Mouse (Mus musculus) forebrain, embryonic 14.5 days (tissue): ENCODE results near the gene Relb. TPM values are rescaled to one million over a fixed set of nuclear protein-coding genes. Genes with fewer than 3 reads are reported as not detected.

Source experiments
- ATAC-seq: fragments of 200-750 bp; cut with Nextera tagmentation; 2 replicates; pipeline ENCODE4 v1.8.0; 2017; ENCODE audit warnings: mild to moderate bottlenecking, moderate library complexity
- DNase-seq: peaks from one replicate; pipeline ENCODE4 v3.0.0-alpha.2; 2015; ENCODE audit warnings: low spot score
- H3K27ac ChIP-seq: fragments of 300-500 bp; sonication (generic); 2 replicates; pipeline ENCODE4 v1.5.1; 2014; ENCODE audit warnings: low read depth, mild to moderate bottlenecking, control low read depth, low read length, moderate library complexity
- H3K27me3 ChIP-seq: fragments of 300-500 bp; sonication (generic); replicated peaks from 2 replicates; pipeline ENCODE4 v1.6.1; 2014; ENCODE audit warnings: low read length, control low read depth, mixed read lengths; ENCODE audit not compliant: control insufficient read depth, insufficient read depth
- H3K36me3 ChIP-seq: fragments of 300-500 bp; sonication (generic); 2 replicates; pipeline ENCODE4 v1.6.1; 2014; ENCODE audit warnings: low read length, control low read depth; ENCODE audit not compliant: control insufficient read depth, insufficient read depth
- H3K4me1 ChIP-seq: fragments of 300-500 bp; sonication (generic); 2 replicates; pipeline ENCODE4 v1.6.1; 2014; ENCODE audit warnings: antibody characterized with exemption, low read length, control low read depth; ENCODE audit not compliant: control insufficient read depth, insufficient read depth
- H3K4me2 ChIP-seq: fragments of 300-500 bp; sonication (generic); 2 replicates; pipeline ENCODE4 v1.6.1; 2014; ENCODE audit warnings: mild to moderate bottlenecking, control low read depth, low read length
- H3K4me3 ChIP-seq: fragments of 300-500 bp; sonication (generic); 2 replicates; pipeline ENCODE4 v1.5.1; 2014; ENCODE audit warnings: low read depth, low read length, control low read depth
- H3K9ac ChIP-seq: fragments of 300-500 bp; sonication (generic); 2 replicates; pipeline ENCODE4 v1.6.1; 2014; ENCODE audit warnings: mild to moderate bottlenecking, low read length, control low read depth, moderate library complexity
- H3K9me3 ChIP-seq: fragments of 300-500 bp; sonication (generic); replicated peaks from 2 replicates; pipeline ENCODE4 v1.6.1; 2016; ENCODE audit warnings: low read length, control low read depth, mixed read lengths; ENCODE audit not compliant: control insufficient read depth
- WGBS: fragments of 180-500 bp; shearing (Covaris S2); extraction: QIAGEN DNeasy Blood & Tissue Kit; methylation state at CpG from one replicate; pipeline ENCODE4 v1.1.7; 2014; 5-methylcytosine and 5-hydroxymethylcytosine counted together
- polyA plus RNA-seq: library from polyadenylated mRNA; unstranded; fragments of >200 nt; fragmentation: Nextera tagmentation; extraction: Ambion mirVana; gene quantifications from 2 replicates; pipeline ENCODE4 v1.2.1, GENCODE M21; 2014

Gene Relb
- polyA plus RNA-seq, 1 experiment from 2014 or later = 3.0 TPM

DNA sequence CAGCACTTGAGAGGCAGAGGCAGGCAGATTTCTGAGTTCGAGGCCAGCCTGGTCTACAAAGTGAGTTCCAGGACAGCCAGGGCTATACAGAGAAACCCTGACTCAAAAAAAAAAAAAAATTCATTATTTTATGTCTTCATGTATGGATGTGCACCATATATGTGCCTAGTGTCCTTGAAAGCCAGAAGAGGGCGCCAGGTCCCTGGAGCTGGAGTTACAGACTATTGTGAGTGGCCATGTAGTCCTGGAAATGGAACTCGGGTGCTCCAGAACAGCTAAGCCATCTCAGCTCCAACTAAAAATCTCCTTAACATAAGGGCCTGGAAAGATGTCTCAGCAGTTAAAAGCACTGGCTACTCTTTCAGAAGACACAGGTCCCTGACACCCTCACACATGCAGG, 37.5 kb upstream of the Relb start:
- Histone ChIP-seq H3K9me3 (no peaks in the 10 kb centered on the region), H3K4me2 (no peak overlapping the region), H3K4me1 (peaks cover 12% of the 10 kb centered on the region), H3K36me3 (0 out of 2 replicates have a peak, but pooled peaks cover 8% of the 10 kb centered on the region), H3K9ac (no peak overlapping the region), H3K27me3 (no peaks in the 10 kb centered on the region), H3K4me3 (no peak overlapping the region), H3K27ac (no peak overlapping the region)
- DNase-seq (no peak), ATAC-seq (no peak)
- 70% methylated on average over 3 of the region's 3 CpGs for WGBS

DNA sequence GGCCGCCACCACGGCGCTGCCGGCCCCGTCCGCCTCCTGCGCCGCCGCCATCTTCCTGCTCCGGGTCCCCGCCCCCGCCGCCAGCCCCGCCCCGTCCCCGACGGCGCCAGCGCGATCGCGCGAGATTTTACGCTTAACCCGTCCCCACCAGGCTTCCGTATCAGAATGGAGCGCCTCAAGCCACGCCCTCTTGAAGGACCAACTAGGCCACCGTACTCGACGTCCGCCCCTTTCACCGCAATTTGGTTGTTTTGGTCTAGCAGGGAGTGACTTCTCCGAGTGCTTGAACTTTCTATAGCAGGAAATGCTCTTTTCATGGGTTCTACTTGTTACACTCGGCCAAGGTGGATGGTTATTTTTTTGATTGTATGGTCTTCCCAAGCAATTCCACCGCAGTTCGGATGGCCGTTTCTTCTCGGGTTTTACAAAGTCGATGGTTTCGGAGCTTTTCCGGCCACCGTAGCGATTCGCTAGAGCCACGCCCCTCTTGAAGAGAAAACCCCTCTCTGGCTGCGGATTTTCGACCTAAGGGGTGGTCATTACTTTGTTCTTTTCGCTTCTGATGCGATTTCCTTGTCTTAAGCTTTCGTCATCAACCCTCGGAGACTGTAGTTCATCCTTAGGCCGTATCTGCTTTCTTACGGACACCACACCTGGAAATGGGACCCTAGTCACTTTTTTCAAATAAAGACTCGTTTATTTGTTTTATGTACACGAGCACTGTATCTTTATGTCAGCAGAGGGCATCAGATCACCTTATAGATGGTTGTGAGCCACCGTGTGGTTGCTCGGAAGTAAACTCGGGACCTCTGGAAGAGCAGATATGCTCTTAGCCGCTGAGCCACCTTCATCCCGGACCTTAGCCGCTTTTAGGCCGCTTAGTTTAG, 36.0 kb upstream of the Relb start, which contains the start of gene Clptm1:
TSS of gene Clptm1 (minus strand) at position 79 of the 887 bp plus-strand sequence.
- Histone ChIP-seq H3K9me3 (no peaks in the 10 kb centered on the region), H3K4me3 (peak within 1 kb of the TSS; percentile 100), H3K9ac (peak within 1 kb of the TSS; percentile 98), H3K27ac (peak within 1 kb of the TSS; percentile 84), H3K27me3 (no peaks in the 10 kb centered on the region), H3K36me3 (peaks cover 15% of the 10 kb centered on the region), H3K4me1 (peaks cover 12% of the 10 kb centered on the region), H3K4me2 (peak within 1 kb of the TSS; percentile 92)
- under 1% methylated on average over 62 of the region's 63 CpGs for WGBS
- ATAC-seq (peak; percentile 90), DNase-seq (peak; percentile 99)

DNA sequence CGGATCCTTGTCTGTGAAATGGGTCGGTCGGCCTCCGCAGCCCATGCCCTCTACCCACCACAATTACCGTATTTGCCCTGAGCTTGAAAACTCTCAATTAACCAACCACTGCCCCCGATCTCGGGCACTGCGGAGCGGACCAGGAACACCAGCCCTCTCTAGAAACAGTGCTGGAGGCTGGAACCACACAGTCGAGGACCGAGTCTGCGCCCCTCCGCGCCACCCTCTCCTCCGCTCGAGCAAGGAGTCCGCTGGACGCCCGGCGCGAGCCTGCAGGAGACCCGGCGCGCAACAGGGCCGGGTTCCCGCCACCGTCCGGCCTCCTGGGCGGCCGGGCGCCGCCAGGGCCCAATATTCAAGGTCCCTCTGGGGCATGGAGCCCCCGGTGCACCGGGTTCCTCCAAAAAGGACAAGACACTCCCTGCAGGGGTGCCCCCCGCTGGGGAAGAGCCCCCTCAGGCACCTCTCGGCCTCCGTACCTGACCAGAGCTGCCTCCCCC, 35.3 kb upstream of the Relb start:
- DNase-seq (no peak), ATAC-seq (peak; percentile 52; the same call in 1 of the 2 replicates)
- no peaks in the 10 kb centered on the region for H3K9me3 ChIP-seq
- H3K9ac ChIP-seq = peak overlapping the region; percentile 98
- peak overlapping the region; percentile 58; the same call in 1 of the 2 replicates for H3K27ac ChIP-seq
- peaks cover 12% of the 10 kb centered on the region for H3K4me1 ChIP-seq
- peaks cover 22% of the 10 kb centered on the region for H3K36me3 ChIP-seq
- H3K27me3 ChIP-seq = no peaks in the 10 kb centered on the region
- H3K4me3 ChIP-seq = peak overlapping the region; percentile 100
- H3K4me2 ChIP-seq = peak overlapping the region; percentile 92
- under 1% methylated on average over 37 of the region's 37 CpGs for WGBS

DNA sequence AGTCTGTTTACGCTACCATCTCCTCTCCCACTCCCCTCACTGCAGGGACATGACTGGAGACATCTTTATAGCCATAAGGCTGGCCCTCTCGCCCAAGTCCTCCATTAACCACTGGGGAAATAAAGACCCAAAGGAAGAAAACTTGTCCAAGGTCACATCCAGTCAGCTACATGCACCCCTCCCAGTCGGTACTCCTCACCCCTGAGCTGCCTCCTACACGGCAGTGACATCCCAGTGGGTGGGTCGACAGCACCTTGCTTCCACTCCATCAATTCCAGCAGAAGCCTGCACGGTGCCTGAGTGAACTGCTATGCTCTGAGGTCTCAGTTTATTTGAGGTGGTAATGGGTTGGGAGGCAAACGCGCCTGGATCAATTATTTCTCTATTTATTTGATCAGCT, 34.7 kb upstream of the Relb start:
- H3K4me1 ChIP-seq = peaks cover 12% of the 10 kb centered on the region
- H3K4me3 ChIP-seq = peak overlapping the region; percentile 100
- peak overlapping the region; percentile 92 for H3K4me2 ChIP-seq
- no peak for ATAC-seq
- 25% methylated on average over 8 of the region's 8 CpGs for WGBS
- H3K9me3 ChIP-seq = no peaks in the 10 kb centered on the region
- no peak overlapping the region for H3K27ac ChIP-seq
- DNase-seq = no peak
- no peaks in the 10 kb centered on the region for H3K27me3 ChIP-seq
- peaks cover 23% of the 10 kb centered on the region for H3K36me3 ChIP-seq
- peak overlapping the region; percentile 98 for H3K9ac ChIP-seq

DNA sequence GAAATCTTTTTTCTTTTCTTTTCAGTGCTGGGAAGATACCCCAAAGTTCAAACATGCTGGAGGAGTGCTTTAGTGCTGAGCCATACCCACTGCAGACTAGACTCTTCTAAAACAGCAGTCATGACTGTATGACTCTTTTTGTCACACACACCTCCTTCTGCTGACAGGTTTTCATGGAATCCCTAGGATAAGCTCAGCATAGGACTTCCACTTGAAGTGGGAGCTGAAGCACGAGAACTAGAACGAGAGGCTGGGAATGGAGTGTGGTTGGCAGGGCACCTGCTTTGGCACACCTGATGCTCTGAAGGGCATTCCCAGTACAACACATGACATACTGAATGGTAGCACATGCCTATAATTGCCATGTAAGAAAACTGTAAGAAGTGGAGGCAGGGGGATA, 23.4 kb upstream of the Relb start:
- no peaks in the 10 kb centered on the region for H3K9me3 ChIP-seq
- no peak overlapping the region for H3K27ac ChIP-seq
- H3K4me2 ChIP-seq = no peak overlapping the region
- H3K4me1 ChIP-seq = no peaks in the 10 kb centered on the region
- H3K27me3 ChIP-seq = no peaks in the 10 kb centered on the region
- peaks cover 73% of the 10 kb centered on the region for H3K36me3 ChIP-seq
- H3K4me3 ChIP-seq = no peak overlapping the region
- ATAC-seq (no peak), DNase-seq (no peak)
- H3K9ac ChIP-seq = no peak overlapping the region
- WGBS = 100% methylated on average over 2 of the region's 2 CpGs

DNA sequence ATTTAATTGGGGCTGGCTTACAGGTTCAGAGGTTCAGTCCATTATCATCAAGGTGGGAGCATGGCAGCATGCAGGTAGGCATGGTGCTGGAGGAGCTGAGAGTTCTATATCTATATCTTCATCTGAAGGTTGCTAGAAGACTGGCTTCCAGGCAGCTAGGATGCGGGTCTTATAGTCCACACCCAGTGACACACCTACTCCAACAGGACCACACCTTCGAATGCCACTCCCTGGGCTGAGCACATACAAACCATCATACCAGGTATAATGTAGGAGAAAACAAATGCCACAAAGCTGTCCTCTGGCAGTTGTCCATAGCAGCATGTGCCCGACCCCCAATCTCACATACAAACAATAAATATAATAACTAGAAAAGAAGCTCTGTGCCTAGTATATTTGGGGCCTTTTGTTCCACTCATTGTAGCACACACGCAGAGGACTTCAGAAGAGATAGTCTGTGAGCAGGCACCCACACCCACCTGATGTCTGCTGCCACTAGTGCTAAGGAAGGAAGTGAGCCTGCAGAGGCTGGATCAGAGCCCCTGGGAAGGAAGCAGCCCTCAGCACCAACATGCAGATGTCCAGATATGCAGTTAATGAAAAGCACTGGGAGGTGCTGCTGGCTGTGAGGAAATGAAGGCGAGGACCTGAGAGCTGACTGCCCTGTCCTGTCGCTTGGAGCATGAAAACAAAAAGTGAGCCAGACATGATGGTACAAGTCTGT, 22.0 kb upstream of the Relb start:
- H3K36me3 ChIP-seq = peaks cover 75% of the 10 kb centered on the region
- H3K4me3 ChIP-seq = no peak overlapping the region

DNA sequence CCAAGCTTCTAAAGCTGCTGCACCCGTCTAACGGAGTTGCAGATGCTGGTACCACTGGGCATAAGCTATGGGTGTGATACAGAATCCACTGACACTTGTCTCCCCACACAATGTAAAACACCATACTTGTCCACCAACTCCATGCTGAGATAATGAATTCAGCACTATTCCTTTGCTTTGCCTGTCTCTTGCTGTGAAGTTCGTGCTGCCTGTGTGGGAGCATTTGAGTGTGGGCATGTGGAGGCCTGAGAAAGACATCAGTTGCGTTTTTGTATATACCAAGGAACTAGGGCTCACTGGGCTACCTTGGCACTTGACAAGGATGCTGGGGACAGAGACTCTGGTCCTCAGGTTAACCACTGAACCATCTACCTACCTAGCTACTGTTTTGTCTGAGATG, 12.0 kb upstream of the Relb start:
- peaks cover 95% of the 10 kb centered on the region for H3K36me3 ChIP-seq
- H3K9me3 ChIP-seq = no peaks in the 10 kb centered on the region
- H3K4me2 ChIP-seq = no peak overlapping the region
- no peaks in the 10 kb centered on the region for H3K4me1 ChIP-seq
- no peak for DNase-seq
- WGBS = 95% methylated on average over 4 of the region's 4 CpGs
- no peak overlapping the region for H3K4me3 ChIP-seq
- no peak for ATAC-seq
- H3K27me3 ChIP-seq = no peaks in the 10 kb centered on the region
- H3K9ac ChIP-seq = no peak overlapping the region
- H3K27ac ChIP-seq = no peak overlapping the region

More for the DNA sequence above, 22.0 kb upstream of the Relb start:
- no peak overlapping the region for H3K9ac ChIP-seq
- H3K27ac ChIP-seq = no peak overlapping the region
- no peaks in the 10 kb centered on the region for H3K4me1 ChIP-seq
- H3K4me2 ChIP-seq = no peak overlapping the region
- DNase-seq (no peak), ATAC-seq (no peak)
- no peaks in the 10 kb centered on the region for H3K9me3 ChIP-seq
- no peaks in the 10 kb centered on the region for H3K27me3 ChIP-seq
- 95% methylated on average over 6 of the region's 6 CpGs for WGBS

DNA sequence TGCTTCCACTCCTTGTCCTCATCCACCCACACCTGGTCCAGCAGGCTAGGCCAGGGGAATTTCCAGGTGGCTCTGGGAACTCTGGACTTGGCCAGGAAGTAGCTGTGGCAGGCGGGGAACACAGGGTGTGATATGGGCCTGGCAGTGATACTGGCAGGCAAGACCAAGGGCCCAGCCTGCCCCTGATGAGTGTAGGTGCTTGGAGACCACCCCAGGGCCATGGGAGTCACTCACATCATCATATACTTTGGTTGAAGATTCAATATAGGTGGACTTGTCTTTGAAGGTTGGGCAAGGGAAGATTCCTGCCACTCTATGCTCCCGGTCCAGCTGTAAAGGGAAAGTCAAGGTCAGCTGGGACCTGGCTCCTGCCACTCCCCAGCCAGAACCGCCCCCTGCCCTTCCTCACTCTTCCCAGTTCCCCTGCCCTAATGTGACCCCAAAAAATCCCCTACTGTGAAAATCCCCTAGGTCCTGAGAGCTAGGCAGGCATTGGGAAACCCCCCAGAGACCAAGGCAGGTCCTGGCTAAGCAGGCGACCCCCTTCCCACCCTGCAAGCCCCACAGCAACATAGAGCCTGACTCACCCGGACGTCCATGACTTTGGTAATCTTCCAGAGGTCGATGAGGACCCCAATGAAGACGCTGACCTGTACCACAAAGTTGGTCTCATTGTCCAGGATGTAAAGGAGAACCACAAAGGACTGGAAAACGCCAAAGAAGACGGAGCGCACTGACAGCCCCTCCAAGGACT, 6.0 kb upstream of the Relb start:
- H3K9ac ChIP-seq = no peak overlapping the region
- 88% methylated on average over 11 of the region's 11 CpGs for WGBS

More for the DNA sequence above, 6.0 kb upstream of the Relb start:
- no peak overlapping the region for H3K4me2 ChIP-seq
- ATAC-seq (no peak), DNase-seq (no peak)
- H3K27me3 ChIP-seq = no peaks in the 10 kb centered on the region
- no peak overlapping the region for H3K4me3 ChIP-seq
- no peaks in the 10 kb centered on the region for H3K4me1 ChIP-seq
- peaks cover 84% of the 10 kb centered on the region for H3K36me3 ChIP-seq
- no peaks in the 10 kb centered on the region for H3K9me3 ChIP-seq
- no peak overlapping the region for H3K27ac ChIP-seq
